Mouse (Mus musculus) intestine, embryonic 15.5 days (tissue): ENCODE measurements around the gene Sik3. TPM values are rescaled to one million over a fixed set of nuclear protein-coding genes. Genes with fewer than 3 reads are reported as not detected.
"Not testable (repeated sequence)": the region's sequence is repeated elsewhere in the genome, so short reads cannot be mapped to it uniquely, and the experiment has no call there.

Source experiments
- ATAC-seq: fragments of 200-750 bp; cut with Nextera tagmentation; 2 replicates; pipeline ENCODE4 v1.8.0; 2017; ENCODE audit warnings: moderate TSS enrichment, moderate library complexity
- H3K27ac ChIP-seq: fragments of 300-500 bp; sonication (generic); 2 replicates; pipeline ENCODE4 v1.5.1; 2015; ENCODE audit warnings: mild to moderate bottlenecking, inconsistent platforms
- H3K27me3 ChIP-seq: fragments of 300-500 bp; sonication (generic); replicated peaks from 2 replicates; pipeline ENCODE4 v1.6.1; 2015; ENCODE audit warnings: inconsistent platforms
- H3K36me3 ChIP-seq: fragments of 300-500 bp; sonication (generic); 2 replicates; pipeline ENCODE4 v1.6.1; 2015; ENCODE audit warnings: inconsistent platforms
- H3K4me1 ChIP-seq: fragments of 300-500 bp; sonication (generic); replicated peaks from 2 replicates; pipeline ENCODE4 v1.6.1; 2015; ENCODE audit warnings: inconsistent platforms
- H3K4me2 ChIP-seq: fragments of 300-500 bp; sonication (generic); replicated peaks from 2 replicates; pipeline ENCODE4 v1.6.1; 2015; ENCODE audit warnings: mild to moderate bottlenecking, inconsistent platforms
- H3K4me3 ChIP-seq: fragments of 300-500 bp; sonication (generic); replicated peaks from 2 replicates; pipeline ENCODE4 v1.5.1; 2015; ENCODE audit warnings: inconsistent platforms
- H3K9ac ChIP-seq: fragments of 300-500 bp; sonication (generic); 2 replicates; pipeline ENCODE4 v1.6.1; 2015; ENCODE audit warnings: inconsistent platforms
- H3K9me3 ChIP-seq: fragments of 300-500 bp; sonication (generic); 2 replicates; pipeline ENCODE4 v1.6.1; 2016; ENCODE audit warnings: inconsistent platforms
- WGBS: fragments of 180-500 bp; shearing (Covaris S2); methylation state at CpG from one replicate; pipeline ENCODE4 v1.1.7; 2015; 5-methylcytosine and 5-hydroxymethylcytosine counted together
- polyA plus RNA-seq: library from polyadenylated mRNA; unstranded; fragments of >200 nt; fragmentation: Nextera tagmentation; extraction: Ambion mirVana; gene quantifications from 2 replicates; pipeline ENCODE4 v1.2.1, GENCODE M21; 2015

The Sik3 gene
- polyA plus RNA-seq, 1 experiment from 2014 or later, result 13.2 TPM

GRCm38 (mm10) chr9:46122731-46123130 is 110.1 kb downstream of the Sik3 start:
- ATAC-seq, result no peak
- Histone ChIP-seq H3K27ac (no peak overlapping the region), H3K4me3 (no peak overlapping the region), H3K27me3 (no peaks in the 10 kb centered on the region), H3K4me2 (no peak overlapping the region), H3K4me1 (peaks cover 21% of the 10 kb centered on the region), H3K9me3 (no peaks in the 10 kb centered on the region), H3K36me3 (no peaks in the 10 kb centered on the region), H3K9ac (no peak overlapping the region)
- 76% methylated on average over 9 of the region's 9 CpGs for WGBS

GRCm38 (mm10) chr9:46126295-46126694 is 113.7 kb downstream of the Sik3 start:
- WGBS, result 59% methylated on average over 2 of the region's 2 CpGs
- Histone ChIP-seq H3K9ac (no peak overlapping the region), H3K4me2 (no peak overlapping the region), H3K9me3 (no peaks in the 10 kb centered on the region), H3K4me1 (peaks cover 8% of the 10 kb centered on the region), H3K36me3 (no peaks in the 10 kb centered on the region), H3K27ac (no peak overlapping the region), H3K4me3 (no peak overlapping the region), H3K27me3 (no peaks in the 10 kb centered on the region)
- ATAC-seq, result no peak

GRCm38 (mm10) chr9:46127326-46127725 is 114.7 kb downstream of the Sik3 start:
- Histone ChIP-seq H3K4me2 (no peak overlapping the region), H3K36me3 (no peaks in the 10 kb centered on the region), H3K27me3 (no peaks in the 10 kb centered on the region), H3K27ac (no peak overlapping the region), H3K9ac (no peak overlapping the region), H3K4me3 (no peak overlapping the region), H3K9me3 (no peaks in the 10 kb centered on the region), H3K4me1 (0 out of 2 replicates have a peak, but pooled peaks cover 4% of the 10 kb centered on the region)
- 40% methylated on average over 5 of the region's 5 CpGs for WGBS
- ATAC-seq, result peak; percentile 75

- H3K27ac ChIP-seq, result no peak overlapping the region
- H3K4me1 ChIP-seq, result 0 out of 2 replicates have a peak, but pooled peaks cover 4% of the 10 kb centered on the region
- no peak overlapping the region for H3K4me3 ChIP-seq
- H3K27me3 ChIP-seq, result no peaks in the 10 kb centered on the region
- WGBS, result 57% methylated on average over 2 of the region's 2 CpGs
- no peaks in the 10 kb centered on the region for H3K36me3 ChIP-seq
- no peak for ATAC-seq
- H3K9me3 ChIP-seq, result no peaks in the 10 kb centered on the region
- H3K4me2 ChIP-seq, result no peak overlapping the region
- no peak overlapping the region for H3K9ac ChIP-seq
Measured at GRCm38 (mm10) chr9:46129241-46129640, 116.6 kb downstream of the Sik3 start.

GRCm38 (mm10) chr9:46132821-46133220 is 120.2 kb downstream of the Sik3 start:
- not testable (repeated sequence) for H3K27me3 ChIP-seq, H3K36me3 ChIP-seq, H3K4me2 ChIP-seq, H3K9me3 ChIP-seq, ATAC-seq, H3K4me1 ChIP-seq, H3K9ac ChIP-seq, H3K27ac ChIP-seq, H3K4me3 ChIP-seq

GRCm38 (mm10) chr9:46138831-46139230 is 126.2 kb downstream of the Sik3 start:
- ATAC-seq, result no peak
- H3K9me3 ChIP-seq, result no peaks in the 10 kb centered on the region
- H3K4me1 ChIP-seq, result no peaks in the 10 kb centered on the region
- H3K27me3 ChIP-seq, result no peaks in the 10 kb centered on the region
- no peak overlapping the region for H3K9ac ChIP-seq
- H3K4me2 ChIP-seq, result no peak overlapping the region
- WGBS, result 83% methylated on average over 6 of the region's 6 CpGs
- no peak overlapping the region for H3K4me3 ChIP-seq
- H3K27ac ChIP-seq, result no peak overlapping the region
- H3K36me3 ChIP-seq, result no peaks in the 10 kb centered on the region

GRCm38 (mm10) chr9:46140811-46141210 is 128.2 kb downstream of the Sik3 start:
- H3K9me3 ChIP-seq, result no peaks in the 10 kb centered on the region
- no peak overlapping the region for H3K4me3 ChIP-seq
- WGBS, result 59% methylated on average over 1 of the region's 1 CpGs
- H3K4me2 ChIP-seq, result no peak overlapping the region
- H3K36me3 ChIP-seq, result no peaks in the 10 kb centered on the region
- no peaks in the 10 kb centered on the region for H3K4me1 ChIP-seq
- H3K27me3 ChIP-seq, result no peaks in the 10 kb centered on the region
- no peak overlapping the region for H3K27ac ChIP-seq
- H3K9ac ChIP-seq, result no peak overlapping the region
- ATAC-seq, result no peak

GRCm38 (mm10) chr9:46142031-46142430 is 129.4 kb downstream of the Sik3 start:
- 77% methylated on average over 1 of the region's 1 CpGs for WGBS
- no peak overlapping the region for H3K4me3 ChIP-seq

GRCm38 (mm10) chr9:46142492-46142891 is 129.9 kb downstream of the Sik3 start:
- Histone ChIP-seq H3K4me1 (no peaks in the 10 kb centered on the region), H3K4me2 (no peak overlapping the region), H3K36me3 (no peaks in the 10 kb centered on the region), H3K27me3 (no peaks in the 10 kb centered on the region), H3K27ac (no peak overlapping the region), H3K4me3 (no peak overlapping the region), H3K9ac (no peak overlapping the region), H3K9me3 (no peaks in the 10 kb centered on the region)
- WGBS, result 100% methylated on average over 1 of the region's 1 CpGs
- ATAC-seq, result no peak

More at GRCm38 (mm10) chr9:46142031-46142430, 129.4 kb downstream of the Sik3 start:
- H3K4me1 ChIP-seq, result no peaks in the 10 kb centered on the region
- no peak for ATAC-seq
- no peaks in the 10 kb centered on the region for H3K9me3 ChIP-seq
- no peak overlapping the region for H3K9ac ChIP-seq
- H3K36me3 ChIP-seq, result no peaks in the 10 kb centered on the region
- no peak overlapping the region for H3K4me2 ChIP-seq
- no peak overlapping the region for H3K27ac ChIP-seq
- no peaks in the 10 kb centered on the region for H3K27me3 ChIP-seq

- Histone ChIP-seq H3K4me3 (no peak overlapping the region), H3K9me3 (no peaks in the 10 kb centered on the region), H3K27me3 (no peaks in the 10 kb centered on the region), H3K9ac (no peak overlapping the region), H3K4me2 (no peak overlapping the region), H3K36me3 (no peaks in the 10 kb centered on the region), H3K4me1 (peaks cover 9% of the 10 kb centered on the region; the same call in 1 of the 2 replicates), H3K27ac (no peak overlapping the region)
- WGBS, result 86% methylated on average over 6 of the region's 6 CpGs
- ATAC-seq, result no peak
Measured at GRCm38 (mm10) chr9:46144976-46145375, 132.4 kb downstream of the Sik3 start.

- no peaks in the 10 kb centered on the region for H3K27me3 ChIP-seq
- no peaks in the 10 kb centered on the region for H3K9me3 ChIP-seq
- H3K36me3 ChIP-seq, result no peaks in the 10 kb centered on the region
- H3K4me1 ChIP-seq, result peaks cover 23% of the 10 kb centered on the region
- no peak overlapping the region for H3K9ac ChIP-seq
- H3K4me3 ChIP-seq, result no peak overlapping the region
- H3K27ac ChIP-seq, result no peak overlapping the region
- ATAC-seq, result no peak
- WGBS, result 75% methylated on average over 3 of the region's 3 CpGs
- no peak overlapping the region for H3K4me2 ChIP-seq
Measured at GRCm38 (mm10) chr9:46146437-46146836, 133.8 kb downstream of the Sik3 start.

GRCm38 (mm10) chr9:46148723-46149122 is 136.1 kb downstream of the Sik3 start:
- Histone ChIP-seq H3K4me1 (peaks cover 36% of the 10 kb centered on the region), H3K9me3 (no peaks in the 10 kb centered on the region), H3K4me3 (no peak overlapping the region), H3K27me3 (no peaks in the 10 kb centered on the region), H3K4me2 (no peak overlapping the region), H3K27ac (no peak overlapping the region), H3K9ac (no peak overlapping the region), H3K36me3 (no peaks in the 10 kb centered on the region)
- ATAC-seq, result no peak
- WGBS, result 96% methylated on average over 4 of the region's 4 CpGs

GRCm38 (mm10) chr9:46149392-46149791 is 136.8 kb downstream of the Sik3 start:
- ATAC-seq, result peak; percentile 68
- no peaks in the 10 kb centered on the region for H3K27me3 ChIP-seq
- H3K27ac ChIP-seq, result peak overlapping the region; percentile 68; the same call in 1 of the 2 replicates
- no peaks in the 10 kb centered on the region for H3K9me3 ChIP-seq
- H3K4me2 ChIP-seq, result no peak overlapping the region
- no peak overlapping the region for H3K9ac ChIP-seq
- H3K36me3 ChIP-seq, result no peaks in the 10 kb centered on the region
- H3K4me3 ChIP-seq, result no peak overlapping the region
- peaks cover 36% of the 10 kb centered on the region for H3K4me1 ChIP-seq
- WGBS, result 68% methylated on average over 5 of the region's 5 CpGs
